Mouse (Mus musculus): ENCODE measurements around the gene Gm10570.

DNA sequence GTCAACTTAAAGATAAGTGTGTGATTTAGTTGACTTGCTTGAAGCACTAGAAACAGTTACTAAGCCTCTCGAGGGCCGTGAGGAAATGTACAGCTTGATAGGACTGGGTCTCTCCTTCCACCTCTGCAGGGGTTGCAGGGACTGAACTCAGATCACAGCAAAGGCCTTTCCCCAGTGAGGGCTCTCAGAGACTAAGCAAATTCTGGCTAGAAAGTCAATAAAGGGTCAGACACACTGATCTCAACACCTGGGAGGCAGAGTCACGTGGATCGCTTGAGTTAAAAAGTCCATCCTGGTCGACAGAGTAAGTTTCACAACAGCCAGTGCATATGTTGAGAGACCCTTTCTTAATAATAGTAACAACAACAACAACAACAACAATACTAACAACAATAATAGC lies 27.4 kb upstream of the Gm10570 start:
- TF ChIP-seq CTCF (IDR thresholded peaks at IDR 0.05; ENCODE audit: extremely low read depth, insufficient read depth, insufficient read length, insufficient replicate concordance): no peak
- TF ChIP-seq POLR2A (IDR thresholded peaks at IDR 0.05; ENCODE audit: low read depth, low read length): no peak

Measured in spleen, adult 2 months (tissue).